Mouse (Mus musculus) R1 (cell line): ENCODE results near the gene Nelfcd.

Experiments used
- DNase-seq: peaks from one replicate; pipeline ENCODE4 v3.0.0-alpha.2; 2018; ENCODE audit warnings: low read depth, low spot score

Nelfcd gene

DNA sequence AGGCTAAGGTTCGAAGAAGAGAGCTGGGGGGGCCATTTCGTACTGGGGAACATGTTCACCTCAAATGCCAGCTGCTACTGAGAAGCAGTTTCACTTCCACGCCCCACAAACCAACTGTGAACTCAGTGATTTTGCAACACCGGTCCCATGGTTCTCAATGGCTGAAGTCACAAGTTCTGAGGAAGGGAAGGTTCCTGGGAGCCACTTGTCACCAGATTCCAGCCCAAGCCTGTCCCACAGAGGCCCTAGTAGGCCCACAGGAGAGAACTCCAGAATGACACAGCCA is 22.0 kb downstream of the Nelfcd start:
- no peak for DNase-seq

DNA sequence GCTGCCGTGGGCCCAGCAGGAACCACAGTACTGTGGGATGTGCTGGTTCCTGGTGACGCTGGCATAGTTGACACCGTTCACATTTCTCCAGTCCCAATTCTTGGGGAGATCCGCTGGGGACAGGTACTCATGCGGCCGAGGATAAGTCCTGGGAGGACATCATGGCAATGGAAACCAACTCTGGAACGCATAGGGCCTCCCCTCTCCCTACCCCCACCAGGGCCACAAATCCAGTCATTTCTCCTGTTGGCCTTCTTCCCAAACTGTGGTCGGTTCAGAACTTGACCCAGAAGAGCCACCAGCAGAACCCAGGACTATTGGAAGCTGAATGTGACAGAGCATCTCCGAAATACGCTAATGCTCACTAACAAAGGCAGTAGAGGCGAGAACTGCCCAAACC is 22.6 kb downstream of the Nelfcd start:
- no peak for DNase-seq

DNA sequence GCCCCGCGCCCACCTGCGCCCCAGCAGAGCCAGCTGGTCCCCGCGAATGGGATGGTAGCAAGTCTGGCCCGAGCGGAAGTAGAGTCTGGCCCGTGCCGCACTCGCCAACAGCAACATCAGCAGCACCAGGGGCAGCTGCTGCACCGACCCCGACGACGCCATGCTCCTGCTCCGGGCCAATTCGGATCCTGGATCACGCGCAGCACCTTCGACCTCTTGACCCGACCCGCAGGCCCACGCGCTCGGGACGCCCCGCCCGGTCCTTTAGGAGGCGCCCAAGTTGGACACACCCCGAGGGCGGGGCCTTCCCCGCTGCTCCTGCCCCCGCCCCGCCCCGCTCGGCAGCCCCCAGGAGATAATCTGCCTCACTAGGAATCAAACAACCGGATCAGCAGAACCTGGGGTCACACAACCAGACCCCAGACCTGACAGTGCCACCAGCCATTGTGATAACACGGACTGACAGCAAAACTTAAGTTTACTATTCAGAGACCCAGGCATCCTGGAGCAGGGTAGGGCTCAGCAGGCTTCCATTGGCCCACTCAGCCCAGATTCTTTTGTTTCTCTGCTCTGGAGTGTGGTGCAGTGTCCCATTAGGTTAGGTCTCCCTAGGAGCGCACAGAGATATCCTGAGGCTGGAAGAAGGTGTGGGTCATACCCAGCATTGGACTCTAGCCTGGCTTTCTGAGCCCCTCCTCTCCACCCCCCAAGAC is 23.3 kb downstream of the Nelfcd start, which contains the start of gene Ctsz:
Ctsz (minus strand) TSS at position 303 of the 713 bp plus-strand sequence.
- peak; percentile 80 for DNase-seq

DNA sequence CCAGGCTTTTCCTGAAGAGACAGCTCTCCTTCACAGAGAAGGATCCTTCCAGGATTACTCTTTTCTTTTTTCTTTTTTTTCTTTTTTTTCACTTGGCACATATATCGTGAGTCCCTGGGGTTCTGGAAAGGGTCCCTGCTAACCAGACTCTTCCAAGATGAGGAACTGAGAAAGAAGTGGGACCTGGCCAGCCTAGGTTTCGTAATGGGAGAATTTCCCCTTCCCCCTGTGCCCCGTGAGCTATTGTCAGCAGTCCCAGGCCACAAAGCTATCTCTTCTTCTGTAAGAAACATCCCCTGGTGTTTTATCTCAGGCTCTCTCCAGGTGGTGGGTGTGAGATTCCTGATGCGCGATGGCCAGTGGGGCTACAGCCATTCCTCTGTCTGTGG is 23.8 kb downstream of the Nelfcd start:
- no peak for DNase-seq

DNA sequence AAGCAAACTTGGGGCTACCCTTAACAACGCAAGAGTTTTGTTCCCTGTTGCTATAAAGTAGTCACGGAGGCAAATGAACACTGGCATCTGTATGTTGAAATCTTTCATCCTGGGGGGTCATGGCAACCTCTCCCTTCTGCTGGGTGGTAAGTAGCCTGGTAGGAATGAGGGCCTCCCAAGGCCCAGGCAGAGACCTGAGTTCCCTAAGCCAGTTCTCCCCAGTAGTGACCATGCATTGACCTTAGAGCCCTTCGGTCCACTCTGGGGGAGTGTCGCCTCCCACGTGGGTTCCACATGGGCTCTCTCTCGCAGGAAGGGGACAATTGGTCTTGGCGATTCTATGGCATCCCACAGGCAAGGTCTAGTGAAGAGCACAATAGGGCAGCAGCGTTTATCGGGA is 24.4 kb downstream of the Nelfcd start:
- DNase-seq = no peak

DNA sequence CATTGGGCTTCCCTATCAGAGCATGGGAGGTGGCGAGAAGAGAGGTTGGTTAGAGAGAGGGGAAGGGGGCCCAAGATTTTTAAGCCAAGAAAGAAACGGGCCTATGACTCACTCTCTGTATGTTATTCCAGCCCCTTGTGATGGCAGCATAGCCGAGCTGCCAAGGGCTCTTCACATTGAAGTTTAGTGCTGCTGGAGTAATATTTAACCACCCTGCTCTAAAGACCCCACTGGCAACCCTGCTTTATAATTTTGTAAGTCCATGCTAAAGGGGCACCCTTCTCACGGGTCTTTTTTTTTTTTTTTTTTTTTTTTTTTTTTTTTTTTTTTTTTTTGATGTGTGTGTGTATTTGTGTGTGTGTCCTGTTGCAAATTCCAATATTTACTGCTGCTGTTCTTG is 26.3 kb downstream of the Nelfcd start:
- DNase-seq = no peak

DNA sequence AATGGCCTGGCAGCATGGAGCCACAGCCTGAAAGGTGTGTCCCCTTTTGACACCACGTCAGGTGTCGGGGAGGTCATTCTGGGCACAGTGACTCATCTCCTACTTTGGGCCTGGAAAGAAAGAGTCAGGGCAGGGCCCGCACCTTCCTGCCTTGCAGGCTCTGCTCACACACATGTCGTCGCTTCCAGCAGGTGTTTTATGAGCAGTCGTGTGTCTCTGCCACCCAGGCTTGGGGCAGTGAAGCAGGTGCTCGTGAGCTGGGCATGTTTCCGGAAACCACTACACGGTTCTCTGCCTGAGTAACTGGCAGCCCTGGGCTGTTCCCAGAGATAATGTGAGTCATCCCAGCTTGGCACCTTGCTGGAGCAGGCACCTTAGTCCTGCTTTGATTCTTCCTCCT is 26.9 kb downstream of the Nelfcd start:
- no peak for DNase-seq

DNA sequence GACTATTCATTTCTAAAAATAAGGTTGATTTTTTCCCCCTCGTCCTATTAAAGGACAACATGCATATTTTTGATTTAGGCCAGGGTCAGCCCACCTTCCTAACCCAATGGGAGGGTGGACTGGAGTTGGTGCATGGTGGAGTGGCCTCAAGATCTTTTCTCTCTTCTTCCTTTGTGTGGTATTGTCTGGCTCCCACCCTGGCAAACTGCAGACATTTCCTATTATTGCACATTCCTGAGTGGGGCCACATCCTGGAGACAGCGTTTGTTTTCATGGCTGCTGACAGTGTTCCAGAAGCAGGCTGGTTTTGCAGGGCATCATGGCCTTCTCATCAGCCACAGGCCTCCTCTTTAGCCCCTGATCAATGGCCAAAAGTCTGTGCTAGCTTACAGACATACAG is 27.4 kb downstream of the Nelfcd start:
- no peak for DNase-seq

DNA sequence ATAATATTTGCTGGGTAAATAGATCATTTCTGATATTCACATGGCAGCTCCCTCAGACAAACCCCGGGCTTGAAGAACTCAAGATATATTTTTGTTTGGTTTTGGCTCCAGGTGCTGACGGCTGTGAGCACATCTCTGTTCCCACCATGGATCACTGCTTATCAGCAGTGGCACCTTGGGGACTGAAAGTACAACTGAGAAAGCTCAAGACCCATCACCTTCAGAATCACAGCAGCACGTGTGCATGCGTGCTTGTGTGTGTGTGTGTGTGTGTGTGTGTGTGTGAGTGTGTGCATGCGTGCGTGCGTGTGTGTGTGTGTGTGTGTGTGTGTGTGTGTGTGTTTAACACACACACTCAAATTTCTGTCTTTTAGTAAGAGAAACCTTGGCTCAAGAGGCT is 28.8 kb downstream of the Nelfcd start:
- DNase-seq = no peak

DNA sequence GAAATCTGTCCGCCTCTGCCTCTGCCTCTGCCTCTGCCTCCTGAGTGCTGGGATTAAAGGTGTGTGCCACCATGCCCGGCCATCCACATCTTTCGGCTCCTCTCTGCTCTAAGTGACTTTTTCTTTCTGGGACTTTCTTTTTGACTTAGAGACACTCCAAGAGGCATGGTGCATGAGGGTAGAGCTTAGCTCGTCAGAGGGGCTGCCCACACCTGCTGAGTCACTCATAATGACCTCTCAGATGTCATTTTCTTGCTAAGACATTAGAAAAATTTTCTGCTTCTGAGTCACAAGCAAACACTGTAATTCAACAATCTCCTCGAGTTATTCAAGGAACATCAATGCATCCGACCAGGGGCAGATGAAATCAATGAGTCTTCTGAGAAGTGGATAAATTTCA is 29.4 kb downstream of the Nelfcd start:
- DNase-seq = no peak

DNA sequence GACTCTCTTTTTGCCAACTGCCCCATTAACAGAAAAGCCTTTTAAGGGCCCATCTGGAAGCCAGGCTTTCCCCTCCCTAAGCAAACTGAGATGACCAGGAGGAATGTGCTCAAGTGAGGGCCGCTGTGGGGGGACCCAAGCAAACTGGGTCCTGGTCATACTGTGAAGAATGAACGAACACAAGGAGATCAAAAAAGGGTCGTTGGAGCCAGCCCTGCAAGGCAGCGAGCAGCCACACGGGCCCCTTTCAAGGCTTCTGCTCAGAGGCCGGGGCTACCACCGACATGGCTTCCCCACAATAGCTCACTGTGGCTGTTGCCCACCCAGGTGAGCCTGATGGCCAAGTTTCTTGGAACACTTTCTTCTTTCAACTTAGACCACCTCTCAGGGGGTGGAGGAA is 30.9 kb downstream of the Nelfcd start:
- no peak for DNase-seq

DNA sequence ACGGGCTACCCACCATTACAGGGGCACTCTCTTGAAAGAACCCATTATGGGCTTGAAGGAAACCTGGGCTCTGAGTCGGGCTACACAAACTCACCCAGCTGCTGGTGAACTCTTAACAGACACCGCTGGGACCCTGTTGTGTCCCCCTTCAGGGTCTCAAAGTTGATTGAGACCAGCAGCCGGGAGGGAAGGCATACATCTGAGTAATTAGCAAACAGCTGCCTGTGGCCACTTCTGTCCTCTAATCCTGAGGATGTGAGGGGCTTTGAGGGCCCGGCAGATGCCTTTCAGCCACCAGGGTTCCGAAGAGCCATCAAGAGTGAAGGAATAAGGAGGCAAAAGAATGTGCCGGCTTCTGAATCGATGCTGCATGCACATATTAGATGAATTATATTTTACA is 31.3 kb downstream of the Nelfcd start:
- no peak for DNase-seq

DNA sequence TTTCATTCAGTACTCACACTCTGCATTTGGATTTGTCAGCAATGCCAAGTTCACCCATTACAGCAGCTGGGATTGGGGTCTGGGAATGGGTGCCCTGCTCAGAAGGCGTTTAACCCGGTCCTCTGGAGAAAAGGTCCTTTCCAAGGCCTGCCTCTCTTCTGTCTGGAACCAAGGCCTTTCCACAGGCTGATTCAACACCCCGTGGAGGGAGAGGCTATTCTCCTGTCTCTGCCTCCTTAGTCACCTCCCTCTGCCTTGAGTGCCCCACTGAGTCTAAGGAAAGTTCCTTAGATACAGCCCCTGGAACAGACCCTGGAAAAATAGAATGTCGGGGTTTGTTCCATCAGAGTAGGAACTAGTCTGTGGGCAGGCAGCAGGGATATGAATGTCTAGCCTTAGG is 32.8 kb downstream of the Nelfcd start:
- DNase-seq = no peak

DNA sequence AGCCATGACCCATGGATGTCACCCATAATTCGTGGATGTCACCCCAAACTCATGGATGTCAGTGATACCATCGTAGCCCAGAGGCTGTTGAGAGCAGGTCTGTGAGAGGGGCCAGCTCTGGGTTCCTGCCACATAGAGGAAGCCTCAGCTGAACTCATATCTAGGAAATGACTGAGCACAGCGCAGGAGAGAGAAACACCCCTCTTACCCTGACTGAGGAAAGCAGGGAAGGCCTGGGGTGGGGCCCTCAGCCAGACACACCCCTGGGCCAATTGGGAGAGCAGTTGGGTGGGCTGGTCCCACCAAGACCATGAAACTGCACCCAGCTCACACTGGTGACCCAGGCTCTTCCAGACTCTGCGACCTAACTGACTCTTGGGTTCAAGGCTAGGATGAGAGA is 34.7 kb downstream of the Nelfcd start, which contains the start of gene Tubb1:
Tubb1 (plus strand) TSS at position 343 of the 400 bp plus-strand sequence.
- DNase-seq = no peak

DNA sequence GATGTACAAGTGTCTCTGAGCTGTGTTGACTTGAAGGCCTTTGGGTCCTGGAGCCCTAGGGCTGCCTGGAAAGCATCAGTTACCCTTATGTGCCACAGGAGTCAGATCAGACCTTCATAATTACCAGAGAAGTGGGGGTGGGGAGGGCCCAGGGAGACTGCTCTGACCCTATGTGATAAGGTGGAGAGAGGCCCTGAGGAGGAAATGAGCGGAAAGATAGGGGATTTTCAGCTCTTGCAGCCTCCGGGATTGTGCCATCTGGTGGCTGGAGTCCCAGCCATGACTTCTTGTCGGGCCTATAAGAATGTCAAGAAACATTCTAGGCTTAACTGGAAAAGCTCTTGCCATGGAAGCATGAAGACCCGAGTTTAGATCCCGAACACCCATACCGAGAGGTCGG is 38.1 kb downstream of the Nelfcd start:
- DNase-seq = no peak

DNA sequence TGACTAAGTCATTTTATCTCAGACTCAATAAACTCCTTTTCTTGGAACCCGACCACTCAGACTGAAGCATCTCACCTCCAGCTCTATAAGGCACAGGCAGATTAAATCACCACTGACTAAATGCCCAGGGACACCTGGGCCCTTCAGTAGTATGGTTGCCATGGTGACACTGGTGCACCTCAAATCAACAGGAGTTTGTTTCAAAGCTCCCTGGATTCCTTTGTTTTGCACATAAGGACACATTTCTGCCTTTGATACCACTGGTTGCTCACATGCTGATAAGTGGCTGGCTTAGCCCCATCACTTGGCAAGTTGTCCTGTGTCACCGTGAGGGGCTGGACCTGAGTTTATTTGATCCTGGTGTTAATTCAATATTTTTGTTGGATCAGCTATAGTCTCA is 43.8 kb downstream of the Nelfcd start:
- DNase-seq = peak; percentile 67

DNA sequence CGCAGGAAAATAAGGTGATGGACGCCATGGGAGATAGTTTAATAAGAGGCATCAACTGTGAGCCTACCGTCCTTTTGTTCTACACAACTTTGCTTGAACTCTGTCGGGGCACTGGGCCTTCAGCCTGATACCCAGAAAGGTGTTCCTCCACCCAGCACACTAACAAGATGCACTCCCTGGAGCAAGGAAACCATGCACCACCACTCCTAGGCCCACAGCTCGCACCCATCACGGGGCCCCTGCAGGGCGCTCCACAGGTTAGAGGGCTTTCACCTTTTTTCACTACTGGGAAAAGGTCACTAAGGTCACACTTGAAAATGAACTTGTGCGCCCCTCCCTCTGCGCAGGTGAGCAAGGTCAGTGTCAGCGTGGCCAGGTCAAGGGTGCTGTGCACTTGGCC is 47.8 kb downstream of the Nelfcd start:
- DNase-seq = no peak

DNA sequence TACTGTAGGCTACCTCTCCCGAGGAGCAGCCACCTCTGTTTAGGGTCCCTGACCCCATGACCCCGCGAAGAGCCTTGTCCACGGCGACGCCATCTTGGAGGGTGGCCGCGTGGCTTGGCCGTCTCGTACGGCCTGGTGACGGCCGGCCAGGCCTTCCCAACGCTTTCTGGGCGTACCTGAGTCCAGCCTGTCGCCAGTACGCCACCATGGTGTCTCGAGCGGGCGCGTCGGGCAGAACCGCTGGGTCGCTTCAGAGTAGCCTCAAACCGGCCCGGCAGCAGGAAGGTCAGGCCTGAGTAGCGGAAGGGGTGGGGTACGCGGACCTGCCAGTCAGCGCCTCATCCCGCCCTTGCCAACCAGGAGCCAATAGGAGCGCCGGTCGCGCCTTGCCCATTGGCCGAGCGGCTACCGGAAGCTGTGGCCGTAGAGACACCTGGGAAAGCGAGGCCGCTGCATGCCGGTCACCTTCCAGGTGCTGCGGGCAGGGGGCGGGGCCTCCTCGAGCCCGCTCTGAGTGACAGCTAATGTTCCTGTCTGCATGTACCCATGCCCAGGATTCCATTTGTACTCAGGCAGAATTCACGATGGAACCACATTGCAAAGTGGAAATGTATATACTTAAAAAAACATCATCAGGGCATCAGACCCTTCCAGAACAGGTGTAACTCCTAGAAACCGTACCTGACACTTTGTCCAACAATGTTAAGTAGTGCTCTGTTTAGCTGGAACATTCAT is 48.4 kb downstream of the Nelfcd start, which contains the start of gene Atp5e:
Atp5e (minus strand) TSS at position 317 of the 735 bp plus-strand sequence.
- DNase-seq = peak; percentile 96

DNA sequence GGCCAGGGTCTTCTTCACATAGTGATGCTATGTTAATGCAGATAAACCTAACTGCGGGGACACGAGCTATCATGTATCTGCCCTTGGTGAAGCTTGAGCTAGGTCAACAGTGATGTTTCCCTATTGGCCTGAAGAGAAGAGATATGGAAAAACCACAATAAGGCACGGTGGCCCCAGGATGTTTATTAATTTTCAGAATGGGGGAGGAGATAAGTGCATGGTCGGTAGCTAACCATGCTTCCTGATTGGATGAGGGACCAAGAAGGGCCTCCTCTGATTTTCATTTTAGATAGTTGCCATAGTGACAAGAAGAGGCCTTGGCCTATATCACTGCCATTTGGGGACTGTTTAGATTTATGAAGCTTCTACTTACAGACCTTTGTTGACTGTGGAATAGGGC is 54.7 kb downstream of the Nelfcd start:
- no peak for DNase-seq

DNA sequence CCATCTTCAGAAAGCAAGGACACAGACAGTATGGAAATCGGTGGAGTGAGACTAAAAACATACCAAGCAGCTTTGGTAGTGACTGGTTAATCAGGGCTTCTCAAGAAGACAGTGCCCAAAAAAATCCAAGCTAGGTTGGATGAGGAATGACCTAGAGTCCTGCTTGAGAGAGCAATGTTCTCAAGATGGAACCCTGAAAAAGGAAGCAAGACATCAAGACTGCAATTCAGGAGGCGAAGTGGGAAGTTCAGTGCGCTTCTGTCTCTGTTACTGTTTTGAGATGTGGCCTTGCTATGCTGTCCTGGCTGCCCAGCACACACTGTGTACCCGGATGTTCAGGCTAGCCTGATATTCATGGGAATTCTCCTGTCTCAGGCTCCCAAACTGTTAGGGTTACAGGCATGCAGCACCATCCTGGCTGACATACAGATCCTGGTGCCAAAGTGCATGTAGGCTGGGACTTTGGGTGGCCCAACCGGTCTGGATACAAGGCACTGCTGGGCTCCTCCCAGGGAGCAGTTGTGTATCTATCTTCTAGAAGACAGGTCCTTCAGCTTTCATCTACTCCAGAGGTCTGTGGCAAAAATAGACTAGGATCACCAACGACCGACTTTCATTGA is 55.3 kb downstream of the Nelfcd start:
- no peak for DNase-seq

DNA sequence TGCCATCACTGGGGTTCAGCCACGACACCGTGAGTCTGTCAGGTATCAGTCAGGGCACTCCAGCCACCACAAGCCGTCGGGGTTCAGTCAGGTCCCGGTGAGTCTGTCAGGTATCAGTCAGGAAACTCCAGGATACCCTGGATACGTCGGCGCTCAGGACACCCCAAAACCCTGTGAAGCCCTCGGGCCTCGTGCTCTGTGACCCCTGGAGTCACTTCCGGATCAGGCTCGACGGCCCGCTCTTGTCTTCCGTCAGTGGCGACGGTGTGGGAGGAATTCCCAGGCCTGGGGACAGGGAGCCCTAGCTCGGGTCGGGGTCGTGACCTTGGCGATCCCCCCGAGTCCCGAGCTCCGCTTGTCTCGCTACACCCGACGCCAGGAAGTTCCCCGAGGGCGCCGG is 56.8 kb downstream of the Nelfcd start:
- no peak for DNase-seq

DNA sequence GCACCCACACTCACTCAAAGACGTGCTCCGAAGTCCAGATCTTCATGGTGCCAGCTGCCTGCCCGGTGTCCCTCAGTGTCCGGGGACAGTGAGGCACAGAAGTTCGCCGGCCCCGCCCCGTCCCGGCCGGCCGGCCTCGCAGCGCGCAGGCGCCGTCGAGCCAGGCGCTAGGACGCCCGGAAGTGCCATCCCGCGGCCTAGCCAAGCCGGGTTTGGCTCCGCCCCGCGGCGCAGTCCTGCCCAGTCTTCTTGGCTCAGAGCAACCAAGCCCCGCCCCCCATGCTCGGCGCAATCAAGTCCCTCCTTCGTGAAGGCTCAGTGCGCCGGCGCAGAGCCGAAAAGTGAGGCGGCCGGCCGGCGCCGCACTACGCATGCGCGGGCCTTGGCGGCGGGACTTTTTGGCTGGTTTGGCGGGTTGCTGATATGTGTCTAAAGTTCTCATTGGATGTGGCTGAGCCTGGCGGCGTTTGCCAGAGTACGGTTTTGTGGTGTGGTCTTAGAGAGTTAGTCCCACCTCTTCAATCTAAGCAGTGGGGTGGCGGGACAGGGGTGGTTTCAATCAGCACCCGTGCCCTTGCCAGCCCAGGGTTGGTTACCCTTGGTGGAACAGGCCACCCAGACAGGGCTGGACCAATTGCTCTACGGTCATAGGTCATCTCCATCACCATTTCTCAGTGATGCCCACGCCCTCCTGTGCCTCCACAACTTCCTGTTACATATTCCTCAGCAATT is 57.4 kb downstream of the Nelfcd start, which contains the start of gene Prelid3b:
Prelid3b (minus strand) TSS at position 264 of the 732 bp plus-strand sequence.
- peak; percentile 99 for DNase-seq
